Mouse (Mus musculus): ENCODE results near the gene Gm28308.

The Gm28308 gene

GRCm38 (mm10) chr6:52225612-52226568, 12.8 kb upstream of the Gm28308 start:
- in situ Hi-C loops (cut with MboI; ENCODE audit: low pct_unique_long_range_greater_than_20kb in 1 of 2, low sequenced_read_pairs in 2 of 2, unreplicated experiment in 1 of 2) = loop anchor here (10.0 to 25.0 kb wide), 3 partner anchors 441 to 1039 kb away; no protein-coding TSS in a partner anchor

GRCm38 (mm10) chr6:52224895-52225611, 11.9 kb upstream of the Gm28308 start:
- in situ Hi-C loops (cut with MboI; ENCODE audit: low pct_unique_long_range_greater_than_20kb in 1 of 2, low sequenced_read_pairs in 2 of 2, unreplicated experiment in 1 of 2) = loop anchor here (5.0 to 25.0 kb wide), 5 partner anchors 363 to 1038 kb away; no protein-coding TSS in a partner anchor

DNA sequence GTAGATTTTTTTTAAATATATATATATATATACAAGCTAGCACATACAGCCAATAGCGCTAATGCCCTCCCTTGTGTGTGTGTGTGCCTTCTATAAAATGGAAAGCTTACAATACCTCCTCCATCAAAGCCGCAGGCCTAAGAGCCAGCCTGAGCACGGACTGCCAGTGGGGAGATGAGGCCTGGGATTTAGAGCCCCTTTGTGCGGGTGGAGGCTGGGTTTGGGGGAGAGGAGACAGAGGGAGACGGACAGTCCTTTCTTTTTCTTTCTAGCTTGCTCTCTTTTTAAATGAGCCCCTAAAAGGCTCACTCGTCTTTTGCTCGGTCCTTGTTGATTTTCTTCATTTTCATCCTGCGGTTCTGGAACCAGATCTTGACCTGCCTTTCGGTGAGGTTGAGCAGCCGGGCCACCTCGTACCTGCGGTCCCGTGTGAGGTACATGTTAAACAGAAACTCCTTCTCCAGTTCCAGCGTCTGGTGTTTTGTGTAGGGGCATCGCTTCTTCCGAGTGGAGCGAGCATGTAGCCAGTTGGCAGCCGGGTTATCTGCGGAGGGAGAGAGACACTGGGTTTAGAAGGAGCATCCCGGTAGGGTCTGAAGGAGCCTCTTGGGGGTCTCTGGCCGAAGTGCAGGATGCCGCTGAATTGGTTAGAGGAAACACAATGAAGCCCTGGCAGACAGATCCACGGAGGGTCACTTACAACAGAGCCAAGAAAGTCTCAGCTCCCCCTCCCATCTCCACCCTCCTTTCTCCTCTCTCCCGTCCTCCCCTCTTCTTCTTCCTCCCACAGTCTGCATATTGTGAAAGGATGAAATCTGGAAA, 11.0 kb upstream of the Gm28308 start:
- in situ Hi-C loops (cut with MboI; ENCODE audit: low pct_unique_long_range_greater_than_20kb in 1 of 2, low sequenced_read_pairs in 2 of 2, unreplicated experiment in 1 of 2) = loop anchor here (5.0 to 25.0 kb wide), 5 partner anchors 362 to 1037 kb away; no protein-coding TSS in a partner anchor

GRCm38 (mm10) chr6:52222729-52223128, 9.6 kb upstream of the Gm28308 start:
- in situ Hi-C loops (cut with MboI; ENCODE audit: low pct_unique_long_range_greater_than_20kb in 1 of 2, low sequenced_read_pairs in 2 of 2, unreplicated experiment in 1 of 2) = loop anchor here (5.0 to 25.0 kb wide), 5 partner anchors 360 to 1035 kb away; no protein-coding TSS in a partner anchor

DNA sequence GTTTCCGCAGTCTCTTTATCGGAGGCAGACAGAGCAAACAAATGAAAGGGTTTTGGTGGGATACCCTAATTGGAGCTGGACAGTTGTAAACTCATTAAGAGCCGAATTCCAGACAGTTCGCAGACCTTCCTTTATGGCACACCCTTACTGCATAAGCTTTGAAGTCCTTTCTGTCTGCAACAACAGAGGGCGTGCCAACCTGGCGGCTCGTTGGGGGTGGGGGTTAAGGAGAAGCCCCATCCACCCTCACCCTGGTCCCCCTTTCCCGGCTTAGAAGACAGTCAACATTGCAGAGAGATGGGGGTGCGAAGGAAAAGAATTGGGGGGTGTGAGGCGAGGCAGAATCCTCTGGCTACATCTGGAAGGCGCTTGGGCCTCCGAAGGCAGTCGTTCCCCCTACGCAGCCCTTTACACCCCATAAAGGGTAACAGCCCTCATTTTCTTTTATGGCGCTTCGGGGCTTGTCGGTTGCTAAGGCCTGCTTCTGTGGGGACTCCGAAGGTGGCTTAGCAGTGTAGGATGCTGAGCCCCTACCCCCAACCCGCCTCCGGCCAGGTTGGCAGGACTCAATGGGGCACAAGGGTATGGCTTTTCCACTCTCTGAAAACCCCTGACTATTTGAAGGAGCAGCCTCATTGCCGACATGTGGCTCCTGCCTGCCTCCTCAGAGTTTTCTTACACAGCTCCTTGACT, 9.0 kb upstream of the Gm28308 start:
- in situ Hi-C loops (cut with MboI; ENCODE audit: low pct_unique_long_range_greater_than_20kb in 1 of 2, low sequenced_read_pairs in 2 of 2, unreplicated experiment in 1 of 2) = loop anchor here (5.0 to 25.0 kb wide), 5 partner anchors 360 to 1035 kb away; no protein-coding TSS in a partner anchor

GRCm38 (mm10) chr6:52221337-52221992, 8.3 kb upstream of the Gm28308 start, which contains the start of gene Hoxa7:
Gene Hoxa7, minus strand, starts transcription at chr6:52221854.
- in situ Hi-C loops (cut with MboI; ENCODE audit: low pct_unique_long_range_greater_than_20kb in 1 of 2, low sequenced_read_pairs in 2 of 2, unreplicated experiment in 1 of 2) = loop anchor here (5.0 to 25.0 kb wide), 5 partner anchors 359 to 1034 kb away; no protein-coding TSS in a partner anchor

DNA sequence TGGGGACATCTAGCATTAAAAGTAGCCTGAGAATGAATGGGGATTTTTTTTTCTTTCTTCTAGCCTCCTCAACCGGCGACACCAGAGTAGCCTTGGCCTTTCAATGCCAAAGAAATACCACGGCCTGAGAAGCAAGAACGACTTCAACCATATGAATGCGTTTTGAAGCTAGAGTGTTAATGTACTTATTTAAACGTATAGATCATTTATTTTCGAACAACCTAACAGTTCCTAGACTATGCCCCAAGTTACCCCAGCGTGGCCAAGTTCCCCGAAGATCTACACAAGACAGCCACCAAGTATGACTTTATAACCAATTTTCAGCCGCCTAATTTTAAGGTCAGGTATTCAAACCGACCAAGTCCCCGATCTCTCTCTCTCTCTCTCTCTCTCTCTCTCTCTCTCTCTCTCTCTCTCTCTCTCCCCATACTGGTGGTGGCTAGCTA, 7.7 kb upstream of the Gm28308 start:
- in situ Hi-C loops (cut with MboI; ENCODE audit: low pct_unique_long_range_greater_than_20kb in 1 of 2, low sequenced_read_pairs in 2 of 2, unreplicated experiment in 1 of 2) = loop anchor here (5.0 to 25.0 kb wide), 5 partner anchors 359 to 1034 kb away; no protein-coding TSS in a partner anchor

DNA sequence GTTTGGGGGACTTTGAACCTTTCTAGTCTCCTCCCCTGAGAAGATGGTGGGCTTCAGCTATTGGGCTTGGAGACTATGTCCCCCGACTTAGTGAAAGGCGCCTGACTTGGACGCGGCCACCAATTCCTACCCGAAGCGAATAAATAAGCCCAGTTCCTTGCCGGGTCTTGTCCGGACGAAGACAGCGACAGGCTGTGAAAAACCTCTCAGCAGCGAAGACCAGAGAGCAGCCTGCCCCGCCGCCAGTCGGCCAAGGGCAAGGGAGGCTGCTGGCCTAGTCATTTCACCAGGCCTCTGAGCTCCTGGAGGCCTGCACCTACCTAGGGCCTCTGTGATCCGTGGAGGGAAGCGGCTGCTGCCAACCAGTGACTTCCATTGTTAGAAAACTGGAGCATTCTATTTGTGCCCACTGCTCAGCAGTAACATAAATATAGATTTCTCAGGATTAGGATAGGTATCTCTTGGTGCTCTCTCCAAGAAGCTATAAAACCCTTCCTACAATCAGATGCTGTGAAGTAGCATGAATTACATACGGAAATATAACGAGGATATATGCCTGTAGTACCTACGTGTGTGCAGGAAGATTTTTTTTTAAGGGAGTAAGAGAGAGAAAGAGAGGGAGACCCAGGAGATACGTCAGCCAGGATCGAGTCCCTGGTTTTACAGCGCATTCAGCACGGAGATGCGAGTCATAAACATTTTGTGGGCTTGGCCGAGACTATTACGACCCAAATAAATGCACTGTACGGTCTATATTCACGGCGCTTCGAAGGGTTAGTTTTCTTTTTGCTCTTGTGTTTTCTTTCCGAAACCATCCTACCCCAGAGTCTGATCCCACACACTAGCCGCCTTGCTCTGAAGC, 7.1 kb upstream of the Gm28308 start:
- in situ Hi-C loops (cut with MboI; ENCODE audit: low pct_unique_long_range_greater_than_20kb in 1 of 2, low sequenced_read_pairs in 2 of 2, unreplicated experiment in 1 of 2) = loop anchor here (5.0 to 25.0 kb wide), 5 partner anchors 358 to 1033 kb away; no protein-coding TSS in a partner anchor

DNA sequence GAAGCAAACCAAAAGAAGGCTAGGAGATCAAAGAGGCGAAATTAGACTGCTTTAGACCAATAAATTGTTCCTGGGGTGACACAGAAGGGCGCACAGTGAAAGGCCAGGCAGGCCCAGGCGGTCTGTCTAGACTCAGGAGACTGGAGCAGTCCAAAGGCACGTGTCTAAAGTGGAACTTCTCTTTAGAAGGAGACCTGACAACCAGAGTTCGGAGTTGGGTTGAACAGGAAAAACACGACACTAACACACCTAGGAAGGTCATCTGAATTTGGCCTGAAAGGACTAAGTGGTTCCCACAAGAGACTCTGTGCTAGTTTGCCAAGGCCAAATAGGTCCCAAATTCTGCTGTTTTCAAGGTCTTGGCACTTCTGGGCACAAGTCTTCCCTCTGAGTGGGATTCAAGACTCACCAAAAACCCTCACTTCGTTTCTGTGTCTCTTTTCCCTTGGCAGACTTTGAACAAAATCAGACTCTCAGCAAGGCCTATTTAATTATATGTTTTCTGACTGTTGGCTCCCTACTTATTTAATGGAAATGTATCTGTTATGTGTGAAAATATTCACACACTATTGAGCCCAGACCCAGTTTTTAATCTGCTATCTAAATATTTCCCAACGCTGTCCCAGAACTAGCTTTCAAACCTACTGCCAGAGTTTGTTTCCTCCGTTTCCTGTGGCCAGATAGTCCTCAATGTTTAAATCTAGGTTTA, 6.2 kb upstream of the Gm28308 start:
- in situ Hi-C loops (cut with MboI; ENCODE audit: low pct_unique_long_range_greater_than_20kb in 1 of 2, low sequenced_read_pairs in 2 of 2, unreplicated experiment in 1 of 2) = loop anchor here (25.0 kb wide), 2 partner anchors 357 to 1032 kb away; no protein-coding TSS in a partner anchor

DNA sequence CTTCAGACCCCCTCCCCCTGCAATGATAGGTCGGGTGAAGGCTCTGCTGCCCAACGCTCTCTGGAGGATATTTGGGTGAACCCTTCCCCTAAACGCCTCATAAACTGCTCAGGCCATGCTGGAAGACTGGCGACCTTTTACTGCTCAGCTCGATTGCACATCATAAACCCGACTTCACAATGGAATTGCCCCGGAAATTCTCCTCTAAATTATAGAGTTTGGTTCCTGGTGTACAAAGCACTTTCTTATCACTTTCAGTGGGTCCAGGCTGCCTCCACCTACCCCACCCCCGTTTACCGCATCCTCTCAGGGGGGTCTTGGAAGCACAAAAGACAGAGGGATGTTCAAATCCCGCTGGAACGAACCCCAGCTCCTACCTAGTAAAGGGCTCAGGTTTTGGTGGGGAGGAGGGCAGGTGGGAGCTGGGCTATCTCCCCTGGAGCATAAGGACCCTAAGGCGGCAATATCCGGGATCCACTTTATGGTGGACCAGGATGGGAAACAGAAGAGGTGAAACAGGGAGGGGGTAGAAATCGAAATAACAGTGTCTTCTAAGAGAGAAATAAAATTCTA, 5.6 kb upstream of the Gm28308 start:
- in situ Hi-C loops (cut with MboI; ENCODE audit: low pct_unique_long_range_greater_than_20kb in 1 of 2, low sequenced_read_pairs in 2 of 2, unreplicated experiment in 1 of 2) = loop anchor here (25.0 kb wide), 2 partner anchors 356 to 1031 kb away; no protein-coding TSS in a partner anchor

- in situ Hi-C loops (cut with MboI; ENCODE audit: low pct_unique_long_range_greater_than_20kb in 1 of 2, low sequenced_read_pairs in 2 of 2, unreplicated experiment in 1 of 2) = loop anchor here (25.0 kb wide), 2 partner anchors 356 to 1031 kb away; no protein-coding TSS in a partner anchor
These were observed 4.9 kb upstream of the Gm28308 start for GRCm38 (mm10) chr6:52217895-52218642.

GRCm38 (mm10) chr6:52217459-52217768, 4.3 kb upstream of the Gm28308 start:
- in situ Hi-C loops (cut with MboI; ENCODE audit: low pct_unique_long_range_greater_than_20kb in 1 of 2, low sequenced_read_pairs in 2 of 2, unreplicated experiment in 1 of 2) = loop anchor here (25.0 kb wide), 2 partner anchors 355 to 1030 kb away; no protein-coding TSS in a partner anchor

DNA sequence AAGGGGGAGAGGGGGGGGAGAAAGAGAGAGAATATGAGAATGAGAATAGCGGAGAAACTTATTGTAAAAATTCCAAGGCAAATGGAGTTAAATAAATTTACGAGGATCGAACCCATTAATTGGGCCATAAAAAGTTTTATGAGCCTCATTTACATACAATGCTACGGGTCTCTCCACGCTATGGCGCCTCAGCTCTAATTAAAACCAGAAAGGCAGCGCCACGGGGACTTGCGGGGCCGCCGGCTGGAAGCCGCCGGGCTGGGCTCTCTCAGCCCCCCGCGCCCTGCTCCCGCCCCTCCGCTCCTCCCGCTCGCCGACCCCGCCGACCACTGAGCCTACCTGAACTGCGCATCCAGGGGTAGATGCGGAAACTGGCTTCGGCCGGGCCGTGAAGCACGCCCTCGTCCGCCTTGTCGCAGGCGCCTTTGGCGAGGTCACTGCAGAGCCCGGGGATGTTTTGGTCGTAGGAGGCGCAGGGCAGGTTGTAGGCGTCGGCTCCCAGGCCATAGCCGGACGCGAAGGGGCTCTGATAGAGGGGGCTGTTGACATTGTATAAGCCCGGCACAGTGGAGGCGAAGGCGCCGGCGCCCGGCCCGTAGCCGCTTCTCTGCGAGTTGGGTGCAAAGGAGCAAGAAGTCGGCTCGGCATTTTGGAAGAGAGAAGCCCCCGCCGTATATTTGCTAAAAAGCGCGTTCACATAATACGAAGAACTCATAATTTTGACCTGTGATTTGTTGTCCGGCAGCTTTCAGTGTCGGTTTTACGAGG, 3.7 kb upstream of the Gm28308 start:
- in situ Hi-C loops (cut with MboI; ENCODE audit: low pct_unique_long_range_greater_than_20kb in 1 of 2, low sequenced_read_pairs in 2 of 2, unreplicated experiment in 1 of 2) = loop anchor here (25.0 kb wide), 2 partner anchors 355 to 1030 kb away; no protein-coding TSS in a partner anchor

All from mouse embryonic stem cell (cell line).